Mouse (Mus musculus) brain, embryonic 14.5 days (tissue): ENCODE data around the gene Lgals2.

Experiments
- CTCF ChIP-seq: fragments of 200-500 bp; IDR thresholded peaks from 2 replicates; pipeline ENCODE4 v1.5.1; 2012; ENCODE audit warnings: inconsistent platforms, mild to moderate bottlenecking, moderate library complexity, borderline replicate concordance; ENCODE audit not compliant: insufficient read depth, insufficient read length; ENCODE audit errors: extremely low read depth
- POLR2A ChIP-seq: fragments of 200-500 bp; IDR thresholded peaks from 2 replicates; pipeline ENCODE4 v1.6.1; 2012; ENCODE audit warnings: mild to moderate bottlenecking, inconsistent platforms, borderline replicate concordance; ENCODE audit not compliant: poor library complexity, insufficient read depth, insufficient read length, severe bottlenecking; ENCODE audit errors: extremely low read depth

DNA sequence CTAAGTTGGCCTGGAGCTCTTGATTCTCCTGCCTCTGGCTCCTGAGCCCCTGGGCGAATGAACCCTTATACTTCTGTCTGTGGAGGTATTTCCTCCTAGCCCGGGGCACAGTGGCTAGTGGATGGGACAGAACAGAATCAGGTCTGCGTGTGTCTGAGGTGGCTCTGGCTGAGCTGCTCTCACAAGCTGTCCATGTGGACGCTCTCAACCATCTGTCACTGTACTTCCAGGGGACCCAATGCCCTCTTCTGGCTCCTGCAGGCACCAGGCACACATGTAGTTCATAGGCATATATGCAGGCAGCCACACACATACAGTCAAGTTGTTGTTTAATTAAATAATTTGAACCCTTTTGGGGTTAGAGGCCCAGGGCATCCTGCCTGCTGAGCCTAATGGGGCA is 4.0 kb upstream of the Lgals2 start:
- TF ChIP-seq CTCF (no peak), POLR2A (no peak)
